11 mouse cellular contexts compared by ENCODE assay signal in genomic region chr6:115481018-115481354, GRCm38 (mm10).
A peak's percentile ranks its signal among the peaks of the same experiment; 100 is the strongest.
DNase-seq lines count a peak whose midpoint lies in the region; ATAC-seq and TF ChIP-seq lines count a peak whose summit lies in the region.
"Had no signal": no experiment of that assay in that cellular context is flagged by ENCODE, and none has a peak within 500 bp of the region (broad histone marks: within the 10 kb centered on the region; RNA-seq: fewer than 3 reads in every experiment).

No protein-coding gene starts in this region.

- ATAC-seq in intestine, postnatal 0 days = no peak
- no peak for ATAC-seq in CD4-positive, CD25-positive, alpha-beta regulatory T cell, adult 4 months
- ATAC-seq: inflammation-experienced regulatory T-cells, adult 6 months had no signal

- H3K36me3 ChIP-seq in intestine, postnatal 0 days (ENCODE audit: control insufficient read depth, insufficient read depth) = no peaks in the 10 kb centered on the region
- H3K36me3 ChIP-seq: neural tube, embryonic 15.5 days had no signal

- H3K4me1 ChIP-seq in intestine, postnatal 0 days (replicated peaks; ENCODE audit: control insufficient read depth, insufficient read depth, low read length) = peaks cover 8% of the 10 kb centered on the region; the same call in 1 of the 2 replicates

- peak overlapping the region; percentile 22 for H3K27ac ChIP-seq in left cerebral cortex, adult 2 months
- peak overlapping the region; percentile 70 for H3K27ac ChIP-seq in intestine, postnatal 0 days (ENCODE audit: low read depth, low read length)
- H3K27ac ChIP-seq: neural tube, embryonic 15.5 days had no signal

- DNase-seq in embryo, embryonic 10.5 days (ENCODE audit: low spot score) = peak; percentile 19
- no peak for DNase-seq in embryo, embryonic 11 days
- DNase-seq in left cerebral cortex, adult 2 months (ENCODE audit: extremely low spot score in 1 of 2, low spot score in 2 of 2) = no peak
- no peak for DNase-seq in left cerebral cortex, postnatal 10 days (ENCODE audit: extremely low spot score in 1 of 2, low spot score in 2 of 2)
- DNase-seq in retina, postnatal 1 day = peak; percentile 75
- DNase-seq in thymus, postnatal 10 days (ENCODE audit: low spot score in 2 of 2) = no peak
- DNase-seq: cerebellum, adult 2 months had no signal

- H3K4me3 ChIP-seq in left cerebral cortex, adult 2 months = no peak overlapping the region
- H3K4me3 ChIP-seq in intestine, postnatal 0 days (ENCODE audit: low read depth, low read length) = no peak overlapping the region
- H3K4me3 ChIP-seq: neural tube, embryonic 15.5 days had no signal

- H3K9ac ChIP-seq in intestine, postnatal 0 days (ENCODE audit: low read depth, low read length) = no peak overlapping the region
- H3K9ac ChIP-seq: neural tube, embryonic 15.5 days had no signal

- intact Hi-C loops in left cerebral cortex, adult 2 months (cut with DNase I) = no loop called here
- intact Hi-C loops in left cerebral cortex, postnatal 10 days (cut with DNase I) = no loop called here

- H3K4me2 ChIP-seq in intestine, postnatal 0 days (replicated peaks; ENCODE audit: low read depth) = no peak overlapping the region
- H3K4me2 ChIP-seq: neural tube, embryonic 15.5 days had no signal

- no peak for TF ChIP-seq CTCF in left cerebral cortex, adult 2 months (IDR thresholded peaks at IDR 0.05)
- no peak for TF ChIP-seq CTCF in intestine, postnatal 0 days (IDR thresholded peaks at IDR 0.05; ENCODE audit: low read depth)

- 2% methylated on average over 1 of the region's 1 CpGs for WGBS in intestine, postnatal 0 days

- no peaks in the 10 kb centered on the region for H3K27me3 ChIP-seq in intestine, postnatal 0 days (replicated peaks; ENCODE audit: control insufficient read depth, insufficient read depth, low read length)
- H3K27me3 ChIP-seq: neural tube, embryonic 15.5 days had no signal

- H3K9me3 ChIP-seq in intestine, postnatal 0 days (ENCODE audit: control insufficient read depth) = no peaks in the 10 kb centered on the region
- H3K9me3 ChIP-seq: neural tube, embryonic 15.5 days had no signal

Comparison
In these comparisons a context has a peak if more than half of its experiments do, and no peak if none do; other contexts are left out.
1. DNase-seq: peak in embryo, embryonic 10.5 days (single experiment) and retina, postnatal 1 day (single experiment); none in embryo, embryonic 11 days (single experiment), left cerebral cortex, adult 2 months (0 of 2), left cerebral cortex, postnatal 10 days (0 of 2) and thymus, postnatal 10 days (0 of 2).